Mouse (Mus musculus): ENCODE data around the gene Ebf1.

- TF ChIP-seq CTCF (IDR thresholded peaks at IDR 0.05; ENCODE audit: low read depth, low read length) (no peak), POLR2A (IDR thresholded peaks at IDR 0.05; ENCODE audit: insufficient read depth, low read length) (no peak)
Observed at GRCm38 (mm10) chr11:44804046-44804445, 186.9 kb downstream of the Ebf1 start.
